Mouse (Mus musculus): Measurements from ENCODE around the gene Senp6. TPM values are rescaled to one million over a fixed set of nuclear protein-coding genes. Genes with fewer than 3 reads are reported as not detected.
A peak's percentile ranks its signal among the peaks of the same experiment; 100 is the strongest.
"Not testable (repeated sequence)": the region's sequence is repeated elsewhere in the genome, so short reads cannot be mapped to it uniquely, and the experiment has no call there.

Senp6 gene
- total RNA-seq, 4 experiments from 2014 or later: 56.7 to 70.5 (median 62.9) TPM

DNA sequence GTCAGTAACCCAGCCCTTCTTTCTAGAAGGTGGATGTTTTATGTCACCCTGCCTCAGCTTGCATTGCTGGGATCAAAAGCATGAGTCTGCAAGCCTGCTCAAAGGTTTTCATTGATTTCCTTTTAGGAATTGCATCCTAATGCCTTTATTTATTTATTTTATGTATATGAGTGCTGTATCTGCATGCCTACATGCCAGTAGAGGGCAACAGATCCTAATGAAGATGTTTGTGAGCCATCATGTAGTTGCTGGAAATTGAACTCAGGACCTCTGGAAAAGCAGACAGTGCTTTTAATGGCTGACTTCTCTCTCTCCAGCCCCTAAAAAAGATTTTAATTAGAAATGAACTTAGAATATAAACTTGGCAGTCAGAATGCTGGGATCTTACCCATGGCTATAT, 8.2 kb downstream of the Senp6 start:
- no peak for DNase-seq (ENCODE audit: low spot score in 2 of 2)

- no peak for DNase-seq (ENCODE audit: low spot score in 2 of 2)
Observed at GRCm38 (mm10) chr9:80080941-80081340, 14.2 kb downstream of the Senp6 start.

DNA sequence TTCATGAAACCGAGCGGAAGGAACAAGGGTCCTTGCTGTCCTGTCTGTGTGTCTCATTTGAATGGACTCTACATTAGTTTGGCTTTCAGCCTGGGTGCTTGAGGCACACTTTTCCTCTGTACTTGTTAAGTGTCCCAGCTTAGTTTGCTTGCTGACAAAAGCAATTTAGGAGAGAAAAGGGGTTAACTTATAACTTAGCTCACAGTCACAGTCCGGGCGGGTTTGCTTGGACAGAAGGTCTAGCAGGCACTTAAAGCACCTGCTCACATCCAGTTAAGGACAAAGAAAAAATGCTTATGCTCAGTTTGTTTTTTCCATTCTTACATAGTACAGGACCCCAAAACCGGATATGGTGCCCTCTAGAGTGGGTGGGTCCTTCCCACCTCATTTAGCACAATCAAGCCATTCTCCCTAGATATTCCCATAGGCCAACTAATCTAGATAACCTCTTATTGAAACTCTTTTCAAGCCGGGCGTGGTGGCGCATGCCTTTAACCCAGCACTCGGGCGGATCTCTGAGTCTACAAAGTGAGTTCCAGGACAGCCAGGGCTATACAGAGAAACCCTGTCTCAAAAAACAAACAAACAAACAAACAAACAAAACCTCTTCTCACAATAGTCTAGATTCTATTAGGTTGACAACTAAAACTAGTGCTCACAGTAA, 17.9 kb downstream of the Senp6 start:
- no peak for DNase-seq (ENCODE audit: low spot score in 2 of 2)

GRCm38 (mm10) chr9:80085665-80086064, 19.0 kb downstream of the Senp6 start:
- no peak for DNase-seq (ENCODE audit: low spot score in 2 of 2)

GRCm38 (mm10) chr9:80086272-80086966, 19.7 kb downstream of the Senp6 start:
- not testable (repeated sequence) for DNase-seq (ENCODE audit: low spot score in 2 of 2)

DNA sequence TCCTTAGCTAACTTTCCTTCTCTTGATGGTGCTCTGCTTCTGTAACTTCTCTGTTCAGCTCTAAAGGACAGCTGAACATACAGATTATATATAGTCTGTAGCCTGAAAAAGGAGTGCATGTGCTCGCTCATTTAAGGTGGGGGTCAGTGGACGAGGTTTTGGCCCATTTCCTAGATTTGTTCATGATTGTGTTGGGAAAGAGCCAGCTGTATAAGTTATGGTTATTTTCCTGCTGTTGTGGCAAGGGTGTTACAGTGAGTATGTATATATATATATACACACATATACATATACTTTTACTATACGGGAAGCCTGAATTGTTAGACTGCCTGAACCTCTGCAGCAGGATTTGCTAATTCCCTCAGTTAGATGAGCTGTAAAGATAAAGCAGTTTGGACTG, 22.7 kb downstream of the Senp6 start:
- DNase-seq (ENCODE audit: low spot score in 2 of 2): no peak

DNA sequence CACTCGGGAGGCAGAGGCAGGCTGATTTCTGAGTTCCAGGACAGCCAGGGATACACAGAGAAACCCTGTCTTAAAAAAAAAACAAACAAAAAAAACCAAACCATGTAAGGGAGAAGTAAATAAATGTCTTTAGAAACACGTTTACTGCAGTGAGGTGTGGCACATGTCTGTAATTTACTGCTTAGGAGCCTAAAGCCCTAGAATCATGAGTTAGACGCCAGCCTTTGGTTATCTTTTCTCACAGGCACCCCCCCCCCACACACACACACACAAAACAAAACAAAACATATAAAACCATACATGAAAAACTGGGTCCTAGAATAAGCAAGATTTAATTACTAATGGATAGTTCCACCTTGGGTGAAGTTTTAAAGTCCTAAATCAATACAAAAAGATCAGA, 29.6 kb downstream of the Senp6 start:
- no peak for DNase-seq (ENCODE audit: low spot score in 2 of 2)

DNA sequence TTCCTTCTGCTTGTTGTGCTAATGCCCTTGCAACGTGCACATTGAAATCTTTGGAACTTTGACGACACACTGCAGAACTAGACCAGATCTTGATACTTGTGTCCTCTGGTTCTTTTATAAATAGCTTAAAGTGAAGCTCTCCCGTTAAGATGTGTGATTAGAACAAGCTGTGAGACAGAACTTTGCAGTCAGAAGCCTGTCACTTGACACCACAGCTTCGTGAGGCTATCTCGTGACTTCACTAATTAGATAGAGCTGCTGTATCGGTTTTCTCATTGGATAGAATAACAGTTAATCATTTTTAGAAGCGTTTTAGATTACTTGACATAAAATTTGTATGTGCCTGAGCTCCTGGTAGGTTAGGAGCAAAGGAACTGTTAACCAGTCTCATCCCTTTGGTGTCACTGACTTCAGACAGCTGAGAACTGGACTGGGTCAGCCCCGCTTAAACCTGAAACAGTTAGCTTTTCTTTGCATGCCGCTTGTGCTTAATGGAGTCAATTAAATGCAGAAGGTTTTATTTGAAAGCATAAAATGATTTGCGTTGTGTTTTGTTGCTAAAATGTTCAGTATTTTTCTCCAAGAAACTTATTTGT, 79.4 kb downstream of the Senp6 start:
- DNase-seq (ENCODE audit: low spot score in 2 of 2): no peak

DNA sequence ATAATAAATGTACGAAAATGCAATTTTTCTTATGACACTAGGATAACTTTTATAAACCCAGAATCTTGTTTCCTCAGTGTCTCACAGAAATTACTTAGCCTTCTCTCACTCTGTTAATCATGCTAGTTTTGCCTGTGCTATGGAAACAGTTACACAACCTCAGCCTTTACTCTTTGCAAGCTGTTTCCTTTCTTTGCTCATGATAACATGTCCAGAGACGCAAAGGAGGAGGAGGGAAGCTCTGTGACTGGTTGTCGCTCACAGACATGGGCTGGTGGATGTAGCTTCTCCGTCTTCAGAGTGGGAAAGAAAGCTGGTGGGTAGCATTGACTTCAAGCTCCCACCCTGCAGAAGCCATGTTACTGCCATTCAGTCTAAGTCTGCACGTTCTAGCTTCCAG, 82.9 kb downstream of the Senp6 start:
- no peak for DNase-seq (ENCODE audit: low spot score in 2 of 2)

DNA sequence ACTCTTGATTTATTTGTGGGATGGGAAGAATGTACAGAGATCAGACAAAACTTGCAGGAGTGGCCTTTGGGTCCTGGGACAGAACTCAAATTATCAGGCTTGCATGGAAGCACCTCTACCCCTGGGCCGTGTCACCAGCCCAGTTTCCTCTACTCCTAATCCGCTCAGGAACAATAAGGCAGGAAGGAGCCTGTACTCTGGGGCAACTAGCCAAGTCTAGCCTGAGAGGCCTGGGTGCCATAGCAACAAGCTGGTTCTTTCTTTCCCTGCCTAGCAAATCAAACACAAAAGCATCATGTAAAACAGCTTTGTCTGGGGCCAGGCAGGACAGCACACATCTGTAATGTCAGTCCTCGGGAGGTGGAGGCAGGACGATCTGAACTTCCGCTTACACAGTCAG, 88.6 kb downstream of the Senp6 start:
- DNase-seq (ENCODE audit: low spot score in 2 of 2): no peak

DNA sequence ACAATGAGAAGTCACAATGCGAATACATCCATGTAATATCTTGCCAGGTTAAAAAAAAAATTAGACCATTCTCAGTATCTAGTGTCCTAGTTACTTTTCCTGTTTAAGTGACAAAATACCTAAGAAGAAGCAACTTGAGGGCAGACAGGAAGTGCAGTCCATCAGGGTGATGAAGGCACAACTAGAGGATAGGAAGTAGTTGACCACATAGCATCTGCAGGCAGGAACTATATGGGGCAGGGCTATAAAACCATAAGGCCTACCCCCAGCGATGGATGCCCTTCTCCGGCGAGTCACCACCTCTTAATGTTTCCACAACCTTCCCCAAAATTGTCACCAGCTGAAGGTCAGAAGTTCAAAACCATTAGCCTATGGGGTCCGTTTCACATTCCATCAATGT, 90.1 kb downstream of the Senp6 start:
- no peak for DNase-seq (ENCODE audit: low spot score in 2 of 2)

DNA sequence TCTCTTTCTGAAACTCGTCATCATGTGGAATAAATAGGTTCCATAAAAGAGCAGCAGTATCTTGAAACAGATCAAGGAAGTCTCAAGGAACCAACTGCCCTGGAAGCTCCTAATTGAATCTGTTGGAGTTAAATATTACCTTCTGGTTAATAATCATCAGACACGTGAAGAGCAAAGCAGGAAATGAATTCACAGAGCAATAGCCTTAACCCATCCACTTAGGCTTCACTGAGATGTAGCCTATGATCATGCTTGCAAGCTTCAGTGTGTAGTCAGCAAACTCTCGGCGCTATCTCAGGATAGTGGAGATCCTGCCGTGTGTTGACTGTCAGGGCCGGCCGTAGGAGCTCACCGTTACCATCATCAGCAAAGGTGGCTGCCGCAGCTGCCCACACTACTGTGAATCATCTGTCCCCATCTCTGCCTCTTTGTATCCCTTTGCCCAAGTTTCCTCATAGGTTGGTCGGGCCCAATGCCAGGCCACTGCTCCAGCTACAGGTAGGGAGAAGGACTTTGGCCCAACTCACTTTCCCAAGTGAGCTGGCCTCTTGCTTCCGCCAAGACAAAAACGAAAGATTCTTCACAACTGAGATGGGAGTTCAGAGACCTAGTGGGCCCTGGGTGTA, 91.2 kb downstream of the Senp6 start:
- no peak for DNase-seq (ENCODE audit: low spot score in 2 of 2)

DNA sequence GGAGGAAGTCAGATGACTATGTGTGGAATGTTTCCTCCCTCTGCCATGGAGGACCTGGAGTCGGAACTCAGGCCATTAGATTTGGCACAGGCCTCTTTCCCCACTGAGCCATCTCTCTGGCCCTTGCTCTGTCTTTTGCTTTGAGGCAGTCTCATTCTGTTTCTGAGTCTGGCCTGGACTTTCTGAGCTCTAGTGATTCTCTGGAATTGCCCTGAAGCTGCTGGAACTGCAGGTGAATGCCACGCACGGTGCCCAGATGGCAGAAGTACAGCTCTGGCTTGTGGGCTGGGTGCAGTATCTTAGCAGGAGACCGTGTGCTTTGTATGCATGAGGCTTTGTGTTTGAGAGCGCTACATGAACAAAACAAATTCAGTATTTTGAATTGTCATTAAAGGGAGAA, 92.2 kb downstream of the Senp6 start:
- DNase-seq (ENCODE audit: low spot score in 2 of 2): no peak

DNA sequence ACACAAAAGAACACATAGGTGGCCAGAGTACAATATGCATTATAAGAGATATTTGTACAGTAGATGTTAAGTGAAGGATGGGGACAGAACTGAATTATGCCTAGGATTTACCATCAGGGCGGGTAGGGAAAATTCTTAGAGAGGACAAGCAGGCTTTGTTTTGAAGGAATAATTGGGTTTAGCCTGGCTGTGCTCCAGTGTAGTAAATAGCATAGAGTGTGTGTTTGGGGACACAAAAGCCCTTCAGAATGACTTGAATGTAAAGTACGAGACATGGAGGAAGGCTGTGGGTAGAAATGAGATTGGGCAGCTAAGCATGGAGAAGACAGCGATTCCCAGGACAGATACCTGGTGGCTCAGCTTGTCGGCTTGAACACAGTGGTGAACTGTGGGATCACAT, 94.7 kb downstream of the Senp6 start:
- DNase-seq (ENCODE audit: low spot score in 2 of 2): no peak

- DNase-seq (ENCODE audit: low spot score in 2 of 2): no peak
Observed at GRCm38 (mm10) chr9:80163126-80163723, 96.5 kb downstream of the Senp6 start.

GRCm38 (mm10) chr9:80164191-80164590, 97.5 kb downstream of the Senp6 start:
- peak in 1 of 2 experiments; percentile 12 for DNase-seq (ENCODE audit: low spot score in 2 of 2)

GRCm38 (mm10) chr9:80164611-80165474, 98.1 kb downstream of the Senp6 start, which contains the start of gene Myo6:
TSS of gene Myo6 (plus strand) at chr9:80165031.
- peak; percentile 86 to 90 for DNase-seq (ENCODE audit: low spot score in 2 of 2)

DNA sequence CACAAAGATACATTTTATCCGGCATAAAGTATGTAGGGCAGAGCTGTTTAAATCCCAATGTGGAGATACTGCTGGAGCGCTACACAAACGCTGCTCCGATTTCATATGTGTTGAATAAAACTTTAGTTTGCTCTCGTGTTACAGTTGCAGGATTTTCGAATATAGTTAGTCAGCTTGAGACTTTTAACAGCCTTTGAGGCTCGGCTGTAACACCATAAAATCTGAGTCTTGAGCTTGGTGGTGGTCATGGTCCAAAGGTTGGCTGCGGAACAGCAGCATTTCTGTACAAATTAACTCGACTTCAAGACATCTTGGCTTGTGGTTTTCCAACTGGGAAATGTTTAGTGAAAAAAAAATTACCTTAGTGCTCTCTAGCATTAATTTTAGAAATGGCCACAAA, 99.0 kb downstream of the Senp6 start:
- no peak for DNase-seq (ENCODE audit: low spot score in 2 of 2)

DNA sequence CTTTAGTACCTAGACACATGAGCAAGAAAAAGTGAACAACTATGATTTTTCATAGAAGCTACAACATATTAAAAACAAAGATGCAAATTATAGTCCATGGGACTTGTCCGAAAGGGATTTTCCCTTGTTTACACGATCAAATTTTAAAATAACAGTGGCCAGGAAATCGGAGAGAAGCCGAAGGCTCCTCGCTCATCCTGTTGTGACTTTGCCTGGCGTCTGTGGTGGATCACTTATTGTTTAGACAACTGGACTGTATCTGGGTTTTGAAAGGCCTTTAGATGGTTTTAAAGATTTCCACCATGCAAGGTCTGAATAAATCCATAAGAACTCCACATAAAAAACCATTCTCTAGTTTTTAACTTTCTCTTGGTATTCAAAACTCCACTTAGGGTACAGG, 99.7 kb downstream of the Senp6 start:
- DNase-seq (ENCODE audit: low spot score in 2 of 2): no peak

GRCm38 (mm10) chr9:80167089-80167488, 100.4 kb downstream of the Senp6 start:
- DNase-seq (ENCODE audit: low spot score in 2 of 2): no peak

DNA sequence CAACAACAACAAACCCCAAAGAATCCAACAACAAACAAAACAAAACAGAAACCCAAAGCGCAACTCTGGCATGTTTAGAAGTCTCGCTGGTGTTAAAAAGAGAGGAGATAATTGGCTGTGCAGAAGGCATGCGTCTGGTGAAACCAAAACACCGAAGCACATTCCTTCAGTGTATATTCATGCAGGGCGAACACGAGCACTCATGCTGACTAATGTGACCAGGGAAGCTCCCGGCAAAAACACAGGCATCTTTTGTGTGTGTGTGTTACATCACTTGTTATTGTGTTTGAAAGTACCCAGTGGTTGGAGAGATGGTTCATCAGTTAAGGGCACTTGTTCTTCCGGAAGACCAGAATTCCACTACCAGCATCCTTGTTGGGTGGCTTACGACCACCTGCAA, 102.8 kb downstream of the Senp6 start:
- DNase-seq (ENCODE audit: low spot score in 2 of 2): no peak
